Mouse (Mus musculus): Measurements from ENCODE around the gene Pdgfra.

Pdgfra gene

GRCm38 (mm10) chr5:75152021-75152425, at the start of gene Pdgfra:
Gene Pdgfra, plus strand, starts transcription at chr5:75152292.
- no peak for DNase-seq (ENCODE audit: low spot score in 2 of 2)

- no peak for DNase-seq (ENCODE audit: low spot score in 2 of 2)
Observed at GRCm38 (mm10) chr5:75106511-75106910, 45.6 kb upstream of the Pdgfra start.

- no peak for DNase-seq (ENCODE audit: low spot score in 2 of 2)
Observed at GRCm38 (mm10) chr5:75109368-75109767, 42.7 kb upstream of the Pdgfra start.

- DNase-seq (ENCODE audit: low spot score in 2 of 2): no peak
Observed at GRCm38 (mm10) chr5:75111781-75112180, 40.3 kb upstream of the Pdgfra start.

- no peak for DNase-seq (ENCODE audit: low spot score in 2 of 2)
Observed at GRCm38 (mm10) chr5:75118840-75119239, 33.3 kb upstream of the Pdgfra start.

- no peak for DNase-seq (ENCODE audit: low spot score in 2 of 2)
Observed at GRCm38 (mm10) chr5:75121646-75122045, 30.4 kb upstream of the Pdgfra start.

- no peak for DNase-seq (ENCODE audit: low spot score in 2 of 2)
Observed at GRCm38 (mm10) chr5:75134681-75135080, 17.4 kb upstream of the Pdgfra start.

- peak in 1 of 2 experiments; percentile 57 for DNase-seq (ENCODE audit: low spot score in 2 of 2)
Observed at GRCm38 (mm10) chr5:75143092-75143491, 9.0 kb upstream of the Pdgfra start.

GRCm38 (mm10) chr5:75143767-75144166, 8.3 kb upstream of the Pdgfra start:
- no peak for DNase-seq (ENCODE audit: low spot score in 2 of 2)

- DNase-seq (ENCODE audit: low spot score in 2 of 2): no peak
Observed at GRCm38 (mm10) chr5:75145341-75145740, 6.8 kb upstream of the Pdgfra start.

GRCm38 (mm10) chr5:75146469-75146868, 5.6 kb upstream of the Pdgfra start:
- no peak for DNase-seq (ENCODE audit: low spot score in 2 of 2)

- DNase-seq (ENCODE audit: low spot score in 2 of 2): no peak
Observed at GRCm38 (mm10) chr5:75148343-75149127, 3.6 kb upstream of the Pdgfra start.

GRCm38 (mm10) chr5:75149380-75149779, 2.7 kb upstream of the Pdgfra start:
- DNase-seq (ENCODE audit: low spot score in 2 of 2): no peak

GRCm38 (mm10) chr5:75149880-75150279, 2.2 kb upstream of the Pdgfra start:
- no peak for DNase-seq (ENCODE audit: low spot score in 2 of 2)

GRCm38 (mm10) chr5:75150341-75150981, 1.6 kb upstream of the Pdgfra start:
- DNase-seq (ENCODE audit: low spot score in 2 of 2): no peak

GRCm38 (mm10) chr5:75151146-75151900, 769 bp upstream of the Pdgfra start:
- DNase-seq (ENCODE audit: low spot score in 2 of 2): peak in 1 of 2 experiments; percentile 55

GRCm38 (mm10) chr5:75152791-75153625, 916 bp downstream of the Pdgfra start:
- DNase-seq (ENCODE audit: low spot score in 2 of 2): no peak

- DNase-seq (ENCODE audit: low spot score in 2 of 2): no peak
Observed at GRCm38 (mm10) chr5:75153626-75153960, 1.5 kb downstream of the Pdgfra start.

- DNase-seq (ENCODE audit: low spot score in 2 of 2): no peak
Observed at GRCm38 (mm10) chr5:75153961-75154620, 2.0 kb downstream of the Pdgfra start.

- no peak for DNase-seq (ENCODE audit: low spot score in 2 of 2)
Observed at GRCm38 (mm10) chr5:75154621-75155235, 2.6 kb downstream of the Pdgfra start.

GRCm38 (mm10) chr5:75155281-75155680, 3.2 kb downstream of the Pdgfra start:
- no peak for DNase-seq (ENCODE audit: low spot score in 2 of 2)

All from frontal cortex, postnatal 14 days (tissue).